Mouse (Mus musculus) neural tube, embryonic 13.5 days (tissue): ENCODE data around the gene Ppp1r12a. TPM values are rescaled to one million over a fixed set of nuclear protein-coding genes. Genes with fewer than 3 reads are reported as not detected.
A peak's percentile ranks its signal among the peaks of the same experiment; 100 is the strongest.

Source experiments
- ATAC-seq: fragments of 200-750 bp; cut with Nextera tagmentation; 2 replicates; pipeline ENCODE4 v1.8.0; 2017; ENCODE audit warnings: low read depth, mild to moderate bottlenecking, moderate TSS enrichment, moderate library complexity
- H3K27ac ChIP-seq: fragments of 300-500 bp; sonication (generic); replicated peaks from 2 replicates; pipeline ENCODE4 v1.5.1; 2015; ENCODE audit warnings: moderate library complexity, mild to moderate bottlenecking, inconsistent platforms
- H3K27me3 ChIP-seq: fragments of 300-500 bp; sonication (generic); 2 replicates; pipeline ENCODE4 v1.6.1; 2015; ENCODE audit warnings: mild to moderate bottlenecking, inconsistent platforms
- H3K36me3 ChIP-seq: fragments of 300-500 bp; sonication (generic); 2 replicates; pipeline ENCODE4 v1.6.1; 2015; ENCODE audit warnings: mild to moderate bottlenecking, inconsistent platforms
- H3K4me1 ChIP-seq: fragments of 300-500 bp; sonication (generic); replicated peaks from 2 replicates; pipeline ENCODE4 v1.6.1; 2015; ENCODE audit warnings: inconsistent platforms
- H3K4me2 ChIP-seq: fragments of 300-500 bp; sonication (generic); 2 replicates; pipeline ENCODE4 v1.6.1; 2015; ENCODE audit warnings: inconsistent platforms, mild to moderate bottlenecking, moderate library complexity
- H3K4me3 ChIP-seq: fragments of 300-500 bp; sonication (generic); 2 replicates; pipeline ENCODE4 v1.5.1; 2015; ENCODE audit warnings: mild to moderate bottlenecking, inconsistent platforms
- H3K9ac ChIP-seq: fragments of 300-500 bp; sonication (generic); 2 replicates; pipeline ENCODE4 v1.6.1; 2015; ENCODE audit warnings: moderate library complexity, mild to moderate bottlenecking, inconsistent platforms
- H3K9me3 ChIP-seq: fragments of 300-500 bp; sonication (generic); 2 replicates; pipeline ENCODE4 v1.6.1; 2016; ENCODE audit warnings: inconsistent platforms
- WGBS: fragments of 180-500 bp; shearing (Covaris S2); methylation state at CpG from one replicate; pipeline ENCODE4 v1.1.7; 2015; 5-methylcytosine and 5-hydroxymethylcytosine counted together
- polyA plus RNA-seq: library from polyadenylated mRNA; unstranded; fragments of >200 nt; fragmentation: Nextera tagmentation; extraction: Ambion mirVana; gene quantifications from 2 replicates; pipeline ENCODE4 v1.2.1, GENCODE M21; 2015

Gene Ppp1r12a
- polyA plus RNA-seq, 1 experiment from 2014 or later: 75.5 TPM

DNA sequence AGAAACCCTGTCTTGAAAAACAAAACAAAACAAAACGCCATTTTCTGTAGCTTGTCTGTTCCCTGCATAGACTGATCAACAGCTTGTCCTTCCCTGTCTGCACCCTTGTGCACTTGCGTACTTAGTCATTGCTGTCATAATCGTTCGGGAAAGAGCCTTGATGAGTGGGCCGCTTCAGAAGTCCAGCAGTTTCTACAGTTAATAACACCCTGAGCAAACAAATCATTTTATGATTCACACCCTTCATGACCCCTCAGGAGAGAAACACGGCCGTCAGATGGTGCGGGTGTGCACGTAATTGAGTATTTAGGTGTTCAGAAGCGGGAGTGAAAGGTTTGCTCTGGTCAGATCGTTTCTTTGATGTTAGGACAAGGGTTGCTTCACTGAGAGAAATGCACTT is 137.8 kb downstream of the Ppp1r12a start:
- Histone ChIP-seq H3K36me3 (no peaks in the 10 kb centered on the region), H3K27ac (no peak overlapping the region), H3K9ac (no peak overlapping the region), H3K4me3 (no peak overlapping the region), H3K4me2 (no peak overlapping the region), H3K9me3 (no peaks in the 10 kb centered on the region), H3K4me1 (peaks cover 2% of the 10 kb centered on the region; the same call in 1 of the 2 replicates), H3K27me3 (no peaks in the 10 kb centered on the region)
- ATAC-seq: no peak
- WGBS: 65% methylated on average over 11 of the region's 11 CpGs

DNA sequence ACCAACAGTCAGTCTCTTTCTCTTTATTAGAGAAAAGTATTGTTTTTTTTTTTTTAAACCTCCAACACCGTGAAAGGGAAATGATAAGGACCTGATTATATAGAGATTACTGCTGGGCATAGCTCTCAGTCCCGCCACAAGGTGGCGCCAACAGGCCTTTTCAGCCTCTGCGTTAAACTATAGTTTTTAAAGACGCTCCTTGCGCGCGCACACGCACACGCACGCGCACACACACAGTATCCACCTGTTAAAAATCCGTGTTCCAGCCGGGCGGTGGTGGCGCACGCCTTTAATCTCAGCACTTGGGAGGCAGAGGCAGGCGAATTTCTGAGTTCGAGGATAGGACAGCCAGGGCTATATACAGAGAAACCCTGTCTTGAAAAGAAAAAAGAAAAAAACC is 138.8 kb downstream of the Ppp1r12a start:
- peak; percentile 63 for ATAC-seq
- Histone ChIP-seq H3K9ac (no peak overlapping the region), H3K9me3 (no peaks in the 10 kb centered on the region), H3K27me3 (no peaks in the 10 kb centered on the region), H3K4me3 (no peak overlapping the region), H3K4me2 (peak overlapping the region; percentile 42), H3K4me1 (peaks cover 2% of the 10 kb centered on the region; the same call in 1 of the 2 replicates), H3K27ac (no peak overlapping the region), H3K36me3 (no peaks in the 10 kb centered on the region)
- WGBS: 14% methylated on average over 19 of the region's 19 CpGs

DNA sequence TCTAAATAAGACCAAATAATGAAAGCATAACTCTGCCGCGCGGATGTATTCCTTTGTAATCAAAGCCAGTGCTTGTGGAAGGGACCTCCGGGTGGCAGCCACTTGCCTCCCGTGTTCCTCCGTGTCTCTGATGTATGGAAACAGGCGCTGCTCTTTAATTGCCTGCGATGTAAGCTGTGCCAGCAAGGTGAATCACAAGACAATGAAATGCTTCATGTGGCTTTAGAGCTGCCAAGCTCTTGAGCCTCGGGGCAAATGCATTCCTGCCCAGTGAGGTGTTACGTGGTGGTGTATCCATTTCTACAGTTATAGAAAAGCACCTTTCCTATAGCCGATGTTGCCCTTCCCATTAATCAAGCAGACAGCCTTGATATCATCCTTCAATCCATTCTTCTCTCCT is 145.8 kb downstream of the Ppp1r12a start:
- ATAC-seq: peak; percentile 36; the same call in 1 of the 2 replicates
- Histone ChIP-seq H3K36me3 (no peaks in the 10 kb centered on the region), H3K27ac (peak overlapping the region; percentile 24; the same call in 1 of the 2 replicates), H3K9me3 (no peaks in the 10 kb centered on the region), H3K27me3 (no peaks in the 10 kb centered on the region), H3K4me3 (no peak overlapping the region), H3K9ac (no peak overlapping the region), H3K4me2 (no peak overlapping the region), H3K4me1 (no peaks in the 10 kb centered on the region)
- 69% methylated on average over 11 of the region's 11 CpGs for WGBS

GRCm38 (mm10) chr10:108310195-108310594 is 148.2 kb downstream of the Ppp1r12a start:
- Histone ChIP-seq H3K27me3 (no peaks in the 10 kb centered on the region), H3K36me3 (no peaks in the 10 kb centered on the region), H3K27ac (no peak overlapping the region), H3K4me2 (no peak overlapping the region), H3K9ac (no peak overlapping the region), H3K9me3 (no peaks in the 10 kb centered on the region), H3K4me1 (no peaks in the 10 kb centered on the region), H3K4me3 (no peak overlapping the region)
- 89% methylated on average over 5 of the region's 5 CpGs for WGBS
- no peak for ATAC-seq

GRCm38 (mm10) chr10:108311396-108311795 is 149.4 kb downstream of the Ppp1r12a start:
- WGBS: 88% methylated on average over 3 of the region's 3 CpGs

DNA sequence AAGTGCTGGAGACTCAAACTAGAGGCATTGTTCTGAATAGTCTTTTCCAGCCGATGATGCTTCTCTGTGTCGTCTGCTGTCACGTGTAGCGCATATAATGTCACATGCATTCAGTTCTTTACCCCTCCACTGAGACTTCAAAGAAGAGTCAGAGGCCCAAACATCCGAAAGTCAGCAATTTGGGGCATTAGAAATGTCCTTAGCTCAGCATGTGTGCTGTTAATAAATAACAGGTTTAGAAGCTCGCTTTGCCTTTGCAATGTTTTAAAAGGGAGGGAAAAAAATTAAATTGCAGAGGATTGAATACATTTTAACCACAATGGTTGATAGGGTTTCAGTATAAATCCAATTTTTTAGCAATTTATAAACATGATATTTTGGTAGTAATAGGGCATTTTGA is 151.9 kb downstream of the Ppp1r12a start:
- WGBS: 25% methylated on average over 6 of the region's 6 CpGs
- Histone ChIP-seq H3K27ac (no peak overlapping the region), H3K4me1 (no peaks in the 10 kb centered on the region), H3K36me3 (no peaks in the 10 kb centered on the region), H3K9me3 (no peaks in the 10 kb centered on the region), H3K4me3 (no peak overlapping the region), H3K9ac (no peak overlapping the region), H3K27me3 (no peaks in the 10 kb centered on the region), H3K4me2 (no peak overlapping the region)
- ATAC-seq: no peak

More at GRCm38 (mm10) chr10:108311396-108311795, 149.4 kb downstream of the Ppp1r12a start:
- Histone ChIP-seq H3K9ac (no peak overlapping the region), H3K4me2 (no peak overlapping the region), H3K27ac (no peak overlapping the region), H3K36me3 (no peaks in the 10 kb centered on the region), H3K9me3 (no peaks in the 10 kb centered on the region), H3K27me3 (no peaks in the 10 kb centered on the region), H3K4me3 (no peak overlapping the region), H3K4me1 (no peaks in the 10 kb centered on the region)
- ATAC-seq: no peak

DNA sequence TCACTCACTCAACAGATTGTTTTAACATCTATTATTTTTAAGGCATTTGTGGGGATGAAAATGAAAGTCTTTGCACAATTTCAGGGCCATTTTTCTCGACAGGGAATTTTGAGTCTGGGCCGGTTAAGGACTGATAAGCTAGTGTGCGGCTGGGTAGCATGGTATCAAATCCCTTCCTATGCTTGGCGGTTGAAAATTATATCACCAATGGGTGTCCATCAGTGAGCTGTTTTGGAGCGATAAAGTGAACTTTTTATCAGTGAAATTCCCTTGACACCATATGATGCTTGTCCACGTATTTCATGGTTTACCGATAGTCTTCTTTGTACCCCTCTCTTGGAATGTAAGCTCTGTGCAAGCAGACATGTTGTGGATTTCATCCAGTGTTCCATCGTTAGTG is 152.4 kb downstream of the Ppp1r12a start:
- Histone ChIP-seq H3K27me3 (no peaks in the 10 kb centered on the region), H3K27ac (no peak overlapping the region), H3K36me3 (no peaks in the 10 kb centered on the region), H3K4me1 (no peaks in the 10 kb centered on the region), H3K4me2 (no peak overlapping the region), H3K4me3 (no peak overlapping the region), H3K9me3 (no peaks in the 10 kb centered on the region), H3K9ac (no peak overlapping the region)
- 90% methylated on average over 8 of the region's 8 CpGs for WGBS
- ATAC-seq: no peak

DNA sequence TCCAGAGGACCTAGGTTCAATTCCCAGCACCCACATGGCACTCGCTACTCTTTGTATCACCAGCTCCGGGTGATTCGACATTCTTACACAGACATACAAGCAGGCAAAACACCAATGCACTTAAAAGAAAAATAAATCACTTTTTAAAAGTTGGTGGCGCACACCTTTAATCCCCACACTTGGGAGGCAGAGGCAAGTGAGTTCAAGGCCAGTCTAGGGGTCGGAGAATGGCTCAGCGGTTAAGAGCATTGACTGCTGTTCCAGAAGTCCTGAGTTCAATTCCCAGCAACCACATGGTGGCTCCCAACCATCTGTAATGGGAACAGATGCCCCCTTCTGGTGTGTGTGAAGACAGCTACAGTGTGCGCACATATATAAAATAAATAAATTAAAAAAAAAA is 153.2 kb downstream of the Ppp1r12a start:
- no peaks in the 10 kb centered on the region for H3K36me3 ChIP-seq
- no peak overlapping the region for H3K27ac ChIP-seq
- H3K4me2 ChIP-seq: no peak overlapping the region
- no peak for ATAC-seq
- no peak overlapping the region for H3K9ac ChIP-seq
- H3K4me1 ChIP-seq: no peaks in the 10 kb centered on the region
- 97% methylated on average over 7 of the region's 7 CpGs for WGBS
- H3K4me3 ChIP-seq: no peak overlapping the region
- no peaks in the 10 kb centered on the region for H3K9me3 ChIP-seq
- no peaks in the 10 kb centered on the region for H3K27me3 ChIP-seq

DNA sequence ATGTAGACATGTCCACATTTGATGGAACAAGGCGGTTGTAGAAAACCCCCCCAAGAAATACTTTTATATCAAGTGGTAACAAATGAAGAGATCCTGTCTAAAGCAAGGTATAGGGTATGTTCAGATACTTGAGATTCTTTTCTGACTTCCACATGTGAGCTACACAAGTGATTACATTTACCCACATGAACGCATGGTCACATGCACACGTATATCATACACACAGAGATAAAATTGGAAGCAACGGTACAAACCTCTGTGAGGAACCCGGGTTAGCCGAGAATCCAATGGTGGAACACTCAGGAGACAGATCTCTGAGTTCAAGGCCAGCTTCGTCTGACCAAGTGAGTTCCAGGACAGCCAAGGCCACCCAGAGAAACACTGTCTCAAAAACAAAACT is 166.4 kb downstream of the Ppp1r12a start:
- Histone ChIP-seq H3K4me2 (no peak overlapping the region), H3K27ac (no peak overlapping the region), H3K4me3 (no peak overlapping the region), H3K4me1 (peaks cover 10% of the 10 kb centered on the region; the same call in 1 of the 2 replicates), H3K27me3 (peaks cover 26% of the 10 kb centered on the region), H3K36me3 (no peaks in the 10 kb centered on the region), H3K9me3 (no peaks in the 10 kb centered on the region), H3K9ac (no peak overlapping the region)
- WGBS: 91% methylated on average over 7 of the region's 7 CpGs
- ATAC-seq: no peak

DNA sequence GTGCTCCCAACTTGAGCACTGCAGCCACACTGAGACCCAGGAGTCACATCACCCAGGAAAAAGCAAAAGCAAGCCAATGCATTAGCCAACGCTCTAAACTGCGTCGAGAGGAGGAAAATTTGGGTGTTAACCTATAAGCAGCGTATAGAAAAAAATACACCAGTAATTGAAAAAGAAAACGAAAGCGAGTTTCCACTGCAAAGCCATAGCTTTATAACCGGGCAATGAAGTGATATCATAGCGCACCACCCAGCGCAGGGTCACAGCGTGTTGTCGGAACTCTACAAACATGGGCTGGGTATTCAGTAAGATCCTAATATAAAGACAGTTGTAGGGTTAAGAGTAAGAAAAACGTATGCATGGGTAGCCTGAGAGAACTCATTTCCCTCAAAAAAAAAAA is 167.0 kb downstream of the Ppp1r12a start:
- 91% methylated on average over 12 of the region's 12 CpGs for WGBS
- H3K9me3 ChIP-seq: no peaks in the 10 kb centered on the region
- peaks cover 15% of the 10 kb centered on the region for H3K4me1 ChIP-seq
- H3K9ac ChIP-seq: no peak overlapping the region
- peaks cover 26% of the 10 kb centered on the region for H3K27me3 ChIP-seq
- no peak overlapping the region for H3K4me2 ChIP-seq
- no peak for ATAC-seq
- no peaks in the 10 kb centered on the region for H3K36me3 ChIP-seq
- H3K4me3 ChIP-seq: no peak overlapping the region
- H3K27ac ChIP-seq: no peak overlapping the region

DNA sequence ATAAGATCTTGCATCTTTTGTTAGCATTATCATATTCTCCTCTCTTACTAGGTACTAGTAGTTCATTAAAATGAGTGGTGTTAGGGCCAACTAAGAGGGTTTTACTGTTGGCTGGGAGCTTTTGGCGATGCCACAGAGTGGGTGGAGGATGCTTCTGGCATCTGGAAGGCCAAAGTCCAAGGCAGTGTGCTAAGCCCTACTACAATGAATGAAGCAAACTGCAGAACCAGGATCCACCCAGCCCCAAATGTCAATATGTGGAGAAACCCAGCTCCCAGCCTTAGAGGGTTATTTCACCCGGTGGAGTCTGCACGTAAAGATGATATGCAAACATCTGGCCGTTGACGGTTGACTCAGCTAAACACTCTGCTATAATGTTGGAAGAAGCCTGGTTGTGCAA is 167.8 kb downstream of the Ppp1r12a start:
- no peak overlapping the region for H3K27ac ChIP-seq
- H3K9me3 ChIP-seq: no peaks in the 10 kb centered on the region
- H3K9ac ChIP-seq: no peak overlapping the region
- H3K36me3 ChIP-seq: no peaks in the 10 kb centered on the region
- no peak overlapping the region for H3K4me2 ChIP-seq
- WGBS: 80% methylated on average over 5 of the region's 5 CpGs
- H3K4me1 ChIP-seq: peaks cover 17% of the 10 kb centered on the region
- peaks cover 30% of the 10 kb centered on the region for H3K27me3 ChIP-seq
- no peak for ATAC-seq
- H3K4me3 ChIP-seq: no peak overlapping the region

- Histone ChIP-seq H3K27ac (no peak overlapping the region), H3K9me3 (no peaks in the 10 kb centered on the region), H3K27me3 (peaks cover 30% of the 10 kb centered on the region), H3K36me3 (no peaks in the 10 kb centered on the region), H3K4me3 (peak overlapping the region; percentile 84; the same call in 1 of the 2 replicates), H3K9ac (no peak overlapping the region), H3K4me1 (peaks cover 17% of the 10 kb centered on the region), H3K4me2 (peak overlapping the region; percentile 95)
- 10% methylated on average over 10 of the region's 10 CpGs for WGBS
- ATAC-seq: no peak
Measured at GRCm38 (mm10) chr10:108330964-108331363, 169.0 kb downstream of the Ppp1r12a start.

- no peaks in the 10 kb centered on the region for H3K36me3 ChIP-seq
- WGBS: under 1% methylated on average over 77 of the region's 85 CpGs
- peak within 1 kb of the TSS; percentile 75 for H3K9ac ChIP-seq
- peaks cover 30% of the 10 kb centered on the region for H3K27me3 ChIP-seq
- ATAC-seq: peak; percentile 91
- peak within 1 kb of the TSS; percentile 95 for H3K4me2 ChIP-seq
- peak within 1 kb of the TSS; percentile 84 for H3K4me3 ChIP-seq
- no peaks in the 10 kb centered on the region for H3K9me3 ChIP-seq
- peak within 1 kb of the TSS; percentile 39 for H3K27ac ChIP-seq
- H3K4me1 ChIP-seq: peaks cover 17% of the 10 kb centered on the region
Measured at GRCm38 (mm10) chr10:108331784-108332561, 170.0 kb downstream of the Ppp1r12a start, which contains the start of gene Pawr. Gene Pawr, plus strand, starts transcription at chr10:108332121.
